ENCODE assay signal across 12 mouse cellular contexts in the genomic region with DNA sequence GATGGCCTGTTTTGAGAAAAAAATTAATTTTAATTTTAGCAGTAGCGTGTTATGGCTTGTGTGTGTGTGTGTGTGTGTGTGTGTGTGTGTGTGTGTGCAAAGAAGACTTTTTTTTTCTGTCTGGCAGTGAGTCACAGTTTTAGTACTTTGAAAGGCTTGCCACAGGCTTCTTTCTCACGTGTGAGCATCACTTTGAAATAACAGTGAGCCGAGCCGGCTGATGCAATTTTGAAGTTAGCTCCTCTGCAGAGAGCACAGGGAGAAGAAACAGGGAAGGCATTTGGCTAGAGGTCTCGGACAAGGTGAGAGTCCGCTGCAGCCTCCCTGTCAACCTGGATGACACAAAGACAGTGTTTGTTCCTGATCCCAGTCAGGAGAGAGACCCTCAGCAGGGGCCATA.
DNase-seq lines count a peak whose midpoint lies in the region; TF ChIP-seq lines count a peak whose summit lies in the region.
"Had no signal": no experiment of that assay in that cellular context is flagged by ENCODE, and none has a peak within 500 bp of the region (broad histone marks: within the 10 kb centered on the region; RNA-seq: fewer than 3 reads in every experiment).

No protein-coding gene starts in this region.

- peaks cover 17% of the 10 kb centered on the region for H3K4me1 ChIP-seq in cortical plate, adult 2 months (ENCODE audit: control insufficient read depth, insufficient read depth, low read length)
- H3K4me1 ChIP-seq: hindbrain, embryonic 15.5 days; liver, embryonic 13.5 days; neural tube, embryonic 15.5 days had no signal

- TF ChIP-seq CTCF in cortical plate, adult 2 months (IDR thresholded peaks at IDR 0.05; ENCODE audit: extremely low read depth, insufficient read depth, low read length) = no peak

- no peak overlapping the region for H3K4me3 ChIP-seq in cortical plate, adult 2 months (ENCODE audit: insufficient read depth, low read length)
- H3K4me3 ChIP-seq: hindbrain, embryonic 15.5 days; liver, embryonic 13.5 days; neural tube, embryonic 15.5 days had no signal

- peak; percentile 51 to 70 for DNase-seq in left cerebral cortex, postnatal 14 days (ENCODE audit: low spot score in 2 of 2)
- no peak for DNase-seq in left cerebral cortex, postnatal 36 days (ENCODE audit: low spot score in 2 of 2)
- DNase-seq in thymus, postnatal 14 days = peak; percentile 30
- no peak for DNase-seq in thymus, postnatal 10 days (ENCODE audit: low spot score in 2 of 2)
- DNase-seq in testis, postnatal 14 days (ENCODE audit: low spot score) = no peak
- DNase-seq in heart, postnatal 14 days = no peak
- DNase-seq: adrenal gland, postnatal 10 days; cerebellum, postnatal 14 days; liver, embryonic 13.5 days had no signal

- intact Hi-C loops in left cerebral cortex, postnatal 14 days (cut with DNase I) = loop anchor here (10.0 kb wide), 1 partner anchor 643 kb away; no protein-coding TSS in a partner anchor
- intact Hi-C loops in left cerebral cortex, postnatal 36 days (cut with DNase I) = loop anchor here (5.0 kb wide), 1 partner anchor 151 kb away; no protein-coding TSS in a partner anchor
- intact Hi-C loops in heart, postnatal 14 days (cut with DNase I) = loop anchor here (10.0 kb wide), 1 partner anchor 1193 kb away; no protein-coding TSS in a partner anchor

- H3K27ac ChIP-seq in cortical plate, adult 2 months (ENCODE audit: insufficient read depth, low read length) = peak overlapping the region; percentile 88
- H3K27ac ChIP-seq: hindbrain, embryonic 15.5 days; liver, embryonic 13.5 days; neural tube, embryonic 15.5 days had no signal

- TF ChIP-seq POLR2A in cortical plate, adult 2 months (IDR thresholded peaks at IDR 0.05; ENCODE audit: extremely low read depth, insufficient read depth, low read length) = no peak

Comparison
In these comparisons a context has a peak if more than half of its experiments do, and no peak if none do; other contexts are left out.
1. DNase-seq: peak in left cerebral cortex, postnatal 14 days (2 of 2) and thymus, postnatal 14 days (single experiment); none in left cerebral cortex, postnatal 36 days (0 of 2), thymus, postnatal 10 days (0 of 2), testis, postnatal 14 days (single experiment) and heart, postnatal 14 days (0 of 2).